Mouse (Mus musculus): Measurements from ENCODE around the gene Dot1l. TPM values are rescaled to one million over a fixed set of nuclear protein-coding genes. Genes with fewer than 3 reads are reported as not detected.
A peak's percentile ranks its signal among the peaks of the same experiment; 100 is the strongest.

The Dot1l gene
- polyA plus RNA-seq, 1 experiment from 2014 or later: 6.2 TPM

- peaks cover 3% of the 10 kb centered on the region; the same call in 1 of the 2 replicates for H3K36me3 ChIP-seq (ENCODE audit: control insufficient read depth, insufficient read depth)
Observed at GRCm38 (mm10) chr10:80823316-80823715, 68.3 kb downstream of the Dot1l start.

DNA sequence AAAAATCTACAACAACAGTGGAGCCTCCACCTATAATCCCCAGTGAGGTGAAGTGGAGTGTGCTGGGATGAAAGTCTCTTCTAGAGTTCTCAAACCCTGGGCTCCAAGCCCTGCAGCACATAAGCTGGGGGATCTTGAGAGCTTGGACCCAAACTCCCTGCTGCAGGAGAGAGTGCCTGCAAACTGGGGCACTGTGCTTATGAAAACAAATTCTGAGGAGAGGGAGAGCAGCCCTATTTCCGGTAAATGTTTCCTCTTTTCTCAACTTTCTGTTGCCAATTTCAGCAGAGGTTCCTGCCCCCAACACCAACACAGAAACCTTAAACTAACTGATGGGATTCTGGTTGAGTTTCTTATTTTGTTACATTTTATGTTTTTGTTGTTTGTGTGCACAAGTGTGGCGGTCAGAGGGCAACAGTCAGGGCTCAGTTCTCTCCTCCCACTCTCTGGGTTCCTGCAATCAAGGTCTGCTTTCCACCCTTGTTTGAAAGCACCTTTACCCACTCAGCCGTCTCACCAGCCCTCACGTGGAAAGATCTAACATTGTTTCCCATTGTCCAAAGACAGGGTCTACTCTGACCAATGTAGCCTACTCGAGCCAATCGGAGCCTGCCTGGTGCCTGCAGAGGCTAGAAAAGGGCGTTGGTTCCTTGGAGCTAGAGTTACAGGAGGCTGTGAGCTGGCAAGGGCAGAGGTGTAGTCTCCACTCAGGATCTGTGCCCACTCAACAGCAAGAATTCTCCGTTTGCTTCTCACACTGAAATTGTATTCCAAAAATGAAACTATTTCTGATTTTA lies 69.0 kb downstream of the Dot1l start:
- H3K27ac ChIP-seq (ENCODE audit: low read depth, low read length): no peak overlapping the region
- H3K9me3 ChIP-seq (ENCODE audit: control insufficient read depth): no peaks in the 10 kb centered on the region
- H3K4me3 ChIP-seq (ENCODE audit: low read depth, low read length): no peak overlapping the region
- H3K4me2 ChIP-seq (replicated peaks; ENCODE audit: low read depth): 0 out of 2 replicates have a peak overlapping the region, but pooled peaks have one; percentile 9
- no peaks in the 10 kb centered on the region for H3K27me3 ChIP-seq (replicated peaks; ENCODE audit: control insufficient read depth, insufficient read depth, low read length)
- H3K4me1 ChIP-seq (replicated peaks; ENCODE audit: control insufficient read depth, insufficient read depth, low read length): no peaks in the 10 kb centered on the region
- no peak for ATAC-seq
- no peak overlapping the region for H3K9ac ChIP-seq (ENCODE audit: low read depth, low read length)
- 65% methylated on average over 8 of the region's 8 CpGs for WGBS
- TF ChIP-seq CTCF (IDR thresholded peaks at IDR 0.05; ENCODE audit: low read depth): no peak
- peaks cover 7% of the 10 kb centered on the region; the same call in 1 of the 2 replicates for H3K36me3 ChIP-seq (ENCODE audit: control insufficient read depth, insufficient read depth)

More at GRCm38 (mm10) chr10:80823316-80823715, 68.3 kb downstream of the Dot1l start:
- Histone ChIP-seq H3K4me3 (ENCODE audit: low read depth, low read length) (no peak overlapping the region), H3K4me1 (replicated peaks; ENCODE audit: control insufficient read depth, insufficient read depth, low read length) (no peaks in the 10 kb centered on the region), H3K27me3 (replicated peaks; ENCODE audit: control insufficient read depth, insufficient read depth, low read length) (no peaks in the 10 kb centered on the region), H3K9ac (ENCODE audit: low read depth, low read length) (no peak overlapping the region), H3K4me2 (replicated peaks; ENCODE audit: low read depth) (no peak overlapping the region), H3K27ac (ENCODE audit: low read depth, low read length) (no peak overlapping the region), H3K9me3 (ENCODE audit: control insufficient read depth) (no peaks in the 10 kb centered on the region)
- no peak; the same call in 1 of the 2 replicates for TF ChIP-seq CTCF (IDR thresholded peaks at IDR 0.05; ENCODE audit: low read depth)
- WGBS: 78% methylated on average over 1 of the region's 1 CpGs
- ATAC-seq: no peak

DNA sequence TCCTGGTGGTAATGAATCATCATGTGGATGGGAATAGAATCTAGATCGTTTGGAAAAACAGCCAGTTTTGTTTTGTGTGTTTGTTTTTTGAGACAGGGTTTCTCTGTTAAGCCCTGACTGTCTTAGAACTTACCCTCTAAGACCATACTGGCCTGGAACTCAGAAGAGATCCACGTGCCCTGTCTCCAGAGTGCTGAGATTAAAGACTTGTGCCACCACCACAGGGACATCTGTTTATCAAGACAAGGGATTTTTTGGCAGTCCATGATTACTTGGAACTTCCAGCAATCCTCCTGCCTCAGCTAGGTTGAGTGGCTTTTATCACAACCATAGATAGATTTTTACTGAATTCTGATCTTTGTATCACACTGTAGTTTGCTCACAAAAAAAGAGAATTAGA lies 69.8 kb downstream of the Dot1l start:
- Histone ChIP-seq H3K27ac (ENCODE audit: low read depth, low read length) (no peak overlapping the region), H3K4me3 (ENCODE audit: low read depth, low read length) (no peak overlapping the region), H3K4me2 (replicated peaks; ENCODE audit: low read depth) (no peak overlapping the region), H3K9me3 (ENCODE audit: control insufficient read depth) (no peaks in the 10 kb centered on the region), H3K36me3 (ENCODE audit: control insufficient read depth, insufficient read depth) (peaks cover 15% of the 10 kb centered on the region), H3K27me3 (replicated peaks; ENCODE audit: control insufficient read depth, insufficient read depth, low read length) (no peaks in the 10 kb centered on the region), H3K4me1 (replicated peaks; ENCODE audit: control insufficient read depth, insufficient read depth, low read length) (no peaks in the 10 kb centered on the region; the same call in 1 of the 2 replicates), H3K9ac (ENCODE audit: low read depth, low read length) (no peak overlapping the region)
- no peak for ATAC-seq
- TF ChIP-seq CTCF (IDR thresholded peaks at IDR 0.05; ENCODE audit: low read depth): no peak
- WGBS: 75% methylated on average over 2 of the region's 2 CpGs

DNA sequence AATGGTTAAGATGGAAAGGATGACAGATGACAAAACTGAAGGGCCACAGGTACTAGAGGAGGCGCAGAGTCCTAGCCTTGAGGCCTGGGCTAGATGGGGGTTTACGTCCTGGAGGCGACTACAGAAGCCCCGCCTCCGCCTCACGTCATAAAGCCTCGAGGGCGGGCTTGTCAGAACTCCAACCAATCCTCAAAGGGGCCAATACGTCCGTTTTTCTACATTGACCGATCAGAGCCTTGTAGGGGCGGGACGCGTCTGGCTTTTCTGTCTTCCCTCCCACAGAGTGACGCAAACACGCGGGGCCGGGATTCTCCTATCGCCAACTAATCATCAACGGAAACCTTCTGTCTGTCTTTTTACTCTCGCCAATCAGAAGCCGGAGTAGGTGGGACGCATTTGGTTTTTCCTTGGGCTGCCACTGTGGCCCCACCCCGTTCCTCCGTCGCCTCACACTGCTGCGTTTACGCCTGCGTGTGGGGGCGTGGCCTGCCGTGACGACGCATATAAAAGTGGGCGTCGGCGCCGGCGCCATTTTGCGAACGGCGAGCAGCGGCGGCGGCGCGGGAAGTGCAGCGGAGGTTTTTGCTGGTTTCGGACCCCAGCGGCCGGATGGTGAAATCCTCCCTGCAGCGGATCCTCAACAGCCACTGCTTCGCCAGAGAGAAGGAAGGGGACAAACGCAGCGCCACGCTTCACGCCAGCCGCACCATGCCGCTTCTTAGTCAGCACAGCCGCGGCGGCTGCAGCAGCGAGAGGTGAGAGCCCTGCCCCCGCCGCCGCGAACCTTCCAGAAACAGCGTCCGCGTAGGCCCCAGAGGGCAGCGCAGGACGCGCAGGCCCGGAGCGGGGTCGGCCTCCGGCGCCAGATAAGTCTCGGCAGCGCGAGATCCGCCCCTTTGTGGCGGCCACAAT lies 71.4 kb downstream of the Dot1l start, which contains the start of gene Oaz1:
Gene Oaz1, plus strand, starts transcription at position 506 of the 912 bp plus-strand sequence.
- Histone ChIP-seq H3K27ac (ENCODE audit: low read depth, low read length) (peak within 1 kb of the TSS; percentile 87), H3K4me3 (ENCODE audit: low read depth, low read length) (peak within 1 kb of the TSS; percentile 62), H3K9me3 (ENCODE audit: control insufficient read depth) (no peaks in the 10 kb centered on the region), H3K4me2 (replicated peaks; ENCODE audit: low read depth) (peak within 1 kb of the TSS; percentile 94), H3K27me3 (replicated peaks; ENCODE audit: control insufficient read depth, insufficient read depth, low read length) (no peaks in the 10 kb centered on the region), H3K9ac (ENCODE audit: low read depth, low read length) (peak within 1 kb of the TSS; percentile 71), H3K4me1 (replicated peaks; ENCODE audit: control insufficient read depth, insufficient read depth, low read length) (peaks cover 7% of the 10 kb centered on the region; the same call in 1 of the 2 replicates), H3K36me3 (ENCODE audit: control insufficient read depth, insufficient read depth) (peaks cover 18% of the 10 kb centered on the region)
- WGBS: under 1% methylated on average over 73 of the region's 82 CpGs
- 0 out of 2 replicates have a peak, but pooled peaks have one; percentile 19 for TF ChIP-seq CTCF (IDR thresholded peaks at IDR 0.05; ENCODE audit: low read depth)
- peak; percentile 97 for ATAC-seq

GRCm38 (mm10) chr10:80827063-80827869 lies 72.3 kb downstream of the Dot1l start:
- peaks cover 7% of the 10 kb centered on the region; the same call in 1 of the 2 replicates for H3K4me1 ChIP-seq (replicated peaks; ENCODE audit: control insufficient read depth, insufficient read depth, low read length)
- H3K4me3 ChIP-seq (ENCODE audit: low read depth, low read length): peak overlapping the region; percentile 62
- peak overlapping the region; percentile 94 for H3K4me2 ChIP-seq (replicated peaks; ENCODE audit: low read depth)
- no peak for TF ChIP-seq CTCF (IDR thresholded peaks at IDR 0.05; ENCODE audit: low read depth)
- no peaks in the 10 kb centered on the region for H3K27me3 ChIP-seq (replicated peaks; ENCODE audit: control insufficient read depth, insufficient read depth, low read length)
- peak overlapping the region; percentile 87 for H3K27ac ChIP-seq (ENCODE audit: low read depth, low read length)
- H3K9ac ChIP-seq (ENCODE audit: low read depth, low read length): peak overlapping the region; percentile 71
- no peak for ATAC-seq
- peaks cover 18% of the 10 kb centered on the region for H3K36me3 ChIP-seq (ENCODE audit: control insufficient read depth, insufficient read depth)
- WGBS: 4% methylated on average over 29 of the region's 29 CpGs
- H3K9me3 ChIP-seq (ENCODE audit: control insufficient read depth): no peaks in the 10 kb centered on the region

Measured in intestine, postnatal 0 days (tissue).